Mouse (Mus musculus) stomach, embryonic 14.5 days (tissue): ENCODE data around the gene Tada2a. TPM values are rescaled to one million over a fixed set of nuclear protein-coding genes. Genes with fewer than 3 reads are reported as not detected.
A peak's percentile ranks its signal among the peaks of the same experiment; 100 is the strongest.

Experiments
- ATAC-seq: fragments of 200-750 bp; cut with Nextera tagmentation; 2 replicates; pipeline ENCODE4 v1.8.0; 2017; ENCODE audit warnings: low read depth, moderate TSS enrichment; ENCODE audit not compliant: insufficient number of reproducible peaks, insufficient read depth, low FRiP score
- H3K27ac ChIP-seq: fragments of 300-500 bp; sonication (generic); 2 replicates; pipeline ENCODE4 v1.5.1; 2014; ENCODE audit warnings: mild to moderate bottlenecking, low read length, moderate library complexity, mixed read lengths
- H3K27me3 ChIP-seq: fragments of 300-500 bp; sonication (generic); 2 replicates; pipeline ENCODE4 v1.6.1; 2014; ENCODE audit warnings: low read length, control low read depth, mixed read lengths; ENCODE audit not compliant: control insufficient read depth, insufficient read depth
- H3K36me3 ChIP-seq: fragments of 300-500 bp; sonication (generic); 2 replicates; pipeline ENCODE4 v1.6.1; 2014; ENCODE audit warnings: mild to moderate bottlenecking, control low read depth, low read length, moderate library complexity, mixed read lengths; ENCODE audit not compliant: control insufficient read depth, insufficient read depth
- H3K4me1 ChIP-seq: fragments of 300-500 bp; sonication (generic); 2 replicates; pipeline ENCODE4 v1.6.1; 2014; ENCODE audit warnings: low read length, control low read depth, mixed read lengths; ENCODE audit not compliant: control insufficient read depth, insufficient read depth
- H3K4me2 ChIP-seq: fragments of 300-500 bp; sonication (generic); replicated peaks from 2 replicates; pipeline ENCODE4 v1.6.1; 2014; ENCODE audit warnings: low read depth, low read length, control low read depth
- H3K4me3 ChIP-seq: fragments of 300-500 bp; sonication (generic); 2 replicates; pipeline ENCODE4 v1.5.1; 2014; ENCODE audit warnings: low read depth, low read length, control low read depth
- H3K9ac ChIP-seq: fragments of 300-500 bp; sonication (generic); replicated peaks from 2 replicates; pipeline ENCODE4 v1.6.1; 2014; ENCODE audit warnings: low read depth, mild to moderate bottlenecking, control low read depth, low read length, moderate library complexity, mixed read lengths
- H3K9me3 ChIP-seq: fragments of 300-500 bp; sonication (generic); 2 replicates; pipeline ENCODE4 v1.6.1; 2016; ENCODE audit warnings: low read depth, low read length, control low read depth; ENCODE audit not compliant: control insufficient read depth
- WGBS: fragments of 180-500 bp; shearing (Covaris S2); extraction: QIAGEN DNeasy Blood & Tissue Kit; methylation state at CpG from one replicate; pipeline ENCODE4 v1.1.7; 2014; 5-methylcytosine and 5-hydroxymethylcytosine counted together
- polyA plus RNA-seq: library from polyadenylated mRNA; unstranded; fragments of >200 nt; fragmentation: Nextera tagmentation; extraction: Ambion mirVana; gene quantifications from 2 replicates; pipeline ENCODE4 v1.2.1, GENCODE M21; 2014

The Tada2a gene
- polyA plus RNA-seq, 1 experiment from 2014 or later = 36.2 TPM

- Histone ChIP-seq H3K27ac (no peak overlapping the region), H3K4me2 (no peak overlapping the region), H3K27me3 (no peaks in the 10 kb centered on the region), H3K9me3 (no peaks in the 10 kb centered on the region), H3K9ac (no peak overlapping the region), H3K4me3 (no peak overlapping the region), H3K4me1 (no peaks in the 10 kb centered on the region), H3K36me3 (peaks cover 18% of the 10 kb centered on the region)
- no peak for ATAC-seq
- WGBS = 85% methylated on average over 4 of the region's 4 CpGs
These were observed 1.4 kb downstream of the Tada2a start for GRCm38 (mm10) chr11:84127977-84128376.

GRCm38 (mm10) chr11:84121051-84121956 lies 8.1 kb downstream of the Tada2a start:
- H3K36me3 ChIP-seq = peaks cover 53% of the 10 kb centered on the region
- WGBS = 64% methylated on average over 12 of the region's 12 CpGs

GRCm38 (mm10) chr11:84117431-84117830 lies 12.0 kb downstream of the Tada2a start:
- Histone ChIP-seq H3K4me2 (no peak overlapping the region), H3K4me1 (no peaks in the 10 kb centered on the region), H3K36me3 (peaks cover 39% of the 10 kb centered on the region), H3K27ac (no peak overlapping the region), H3K4me3 (no peak overlapping the region), H3K27me3 (no peaks in the 10 kb centered on the region), H3K9me3 (no peaks in the 10 kb centered on the region), H3K9ac (no peak overlapping the region)
- ATAC-seq = no peak
- 85% methylated on average over 4 of the region's 4 CpGs for WGBS

More at GRCm38 (mm10) chr11:84121051-84121956, 8.1 kb downstream of the Tada2a start:
- Histone ChIP-seq H3K9me3 (no peaks in the 10 kb centered on the region), H3K4me1 (no peaks in the 10 kb centered on the region), H3K4me2 (no peak overlapping the region), H3K27ac (peak overlapping the region; percentile 72; the same call in 1 of the 2 replicates), H3K9ac (no peak overlapping the region), H3K27me3 (no peaks in the 10 kb centered on the region), H3K4me3 (no peak overlapping the region)
- ATAC-seq = 0 out of 2 replicates have a peak, but pooled peaks have one; percentile 46

- H3K4me2 ChIP-seq = no peak overlapping the region
- peaks cover 39% of the 10 kb centered on the region for H3K36me3 ChIP-seq
- no peak overlapping the region for H3K27ac ChIP-seq
- H3K9me3 ChIP-seq = no peaks in the 10 kb centered on the region
- H3K9ac ChIP-seq = no peak overlapping the region
- ATAC-seq = no peak
- no peaks in the 10 kb centered on the region for H3K27me3 ChIP-seq
- 62% methylated on average over 2 of the region's 2 CpGs for WGBS
- H3K4me3 ChIP-seq = no peak overlapping the region
- H3K4me1 ChIP-seq = no peaks in the 10 kb centered on the region
These were observed 13.2 kb downstream of the Tada2a start for GRCm38 (mm10) chr11:84116221-84116620.

- 69% methylated on average over 9 of the region's 9 CpGs for WGBS
- Histone ChIP-seq H3K27me3 (no peaks in the 10 kb centered on the region), H3K4me3 (no peak overlapping the region), H3K9me3 (no peaks in the 10 kb centered on the region), H3K4me1 (no peaks in the 10 kb centered on the region), H3K36me3 (peaks cover 40% of the 10 kb centered on the region), H3K27ac (no peak overlapping the region), H3K9ac (no peak overlapping the region), H3K4me2 (no peak overlapping the region)
- ATAC-seq = no peak
These were observed 13.8 kb downstream of the Tada2a start for GRCm38 (mm10) chr11:84115646-84116045.

- WGBS = 91% methylated on average over 5 of the region's 5 CpGs
- Histone ChIP-seq H3K36me3 (peaks cover 39% of the 10 kb centered on the region), H3K27ac (no peak overlapping the region), H3K4me2 (no peak overlapping the region), H3K9me3 (no peaks in the 10 kb centered on the region), H3K9ac (no peak overlapping the region), H3K27me3 (no peaks in the 10 kb centered on the region), H3K4me1 (no peaks in the 10 kb centered on the region), H3K4me3 (no peak overlapping the region)
- ATAC-seq = no peak
These were observed 15.8 kb downstream of the Tada2a start for GRCm38 (mm10) chr11:84113623-84114022.

GRCm38 (mm10) chr11:84107137-84107536 lies 22.3 kb downstream of the Tada2a start:
- 59% methylated on average over 2 of the region's 2 CpGs for WGBS
- H3K4me1 ChIP-seq = no peaks in the 10 kb centered on the region
- H3K27me3 ChIP-seq = no peaks in the 10 kb centered on the region
- H3K9me3 ChIP-seq = no peaks in the 10 kb centered on the region
- H3K4me2 ChIP-seq = no peak overlapping the region
- no peak overlapping the region for H3K9ac ChIP-seq
- no peak for ATAC-seq
- no peak overlapping the region for H3K4me3 ChIP-seq
- no peak overlapping the region for H3K27ac ChIP-seq
- peaks cover 67% of the 10 kb centered on the region for H3K36me3 ChIP-seq

- Histone ChIP-seq H3K36me3 (peaks cover 64% of the 10 kb centered on the region), H3K9me3 (no peaks in the 10 kb centered on the region), H3K4me2 (no peak overlapping the region), H3K4me3 (no peak overlapping the region), H3K9ac (no peak overlapping the region), H3K27me3 (no peaks in the 10 kb centered on the region), H3K4me1 (0 out of 2 replicates have a peak, but pooled peaks cover 2% of the 10 kb centered on the region), H3K27ac (no peak overlapping the region)
- no peak for ATAC-seq
- WGBS = 93% methylated on average over 6 of the region's 6 CpGs
These were observed 25.4 kb downstream of the Tada2a start for GRCm38 (mm10) chr11:84104036-84104435.
